Mouse (Mus musculus) cortical plate, adult 2 months (tissue): Measurements from ENCODE around the gene Trim41. TPM values are rescaled to one million over a fixed set of nuclear protein-coding genes. Genes with fewer than 3 reads are reported as not detected.
"Not testable (repeated sequence)": the region's sequence is repeated elsewhere in the genome, so short reads cannot be mapped to it uniquely, and the experiment has no call there.

Source experiments
- H3K27ac ChIP-seq: fragments of 200-500 bp; 2 replicates; pipeline ENCODE4 v1.5.1; 2012; ENCODE audit warnings: low read length, control low read depth, inconsistent platforms; ENCODE audit not compliant: insufficient read depth
- H3K4me1 ChIP-seq: fragments of 200-500 bp; 2 replicates; pipeline ENCODE4 v1.6.1; 2011; ENCODE audit warnings: low read length; ENCODE audit not compliant: control insufficient read depth, insufficient read depth
- H3K4me3 ChIP-seq: fragments of 200-500 bp; 2 replicates; pipeline ENCODE4 v1.5.1; 2011; ENCODE audit warnings: mild to moderate bottlenecking, low read length, control low read depth; ENCODE audit not compliant: insufficient read depth
- CTCF ChIP-seq: fragments of 200-500 bp; IDR thresholded peaks from 2 replicates; pipeline ENCODE4 v1.5.1; 2011; ENCODE audit warnings: mild to moderate bottlenecking, control low read depth, low read length; ENCODE audit not compliant: insufficient read depth; ENCODE audit errors: extremely low read depth
- POLR2A ChIP-seq: fragments of 200-500 bp; IDR thresholded peaks from 2 replicates; pipeline ENCODE4 v1.6.1; 2011; ENCODE audit warnings: mild to moderate bottlenecking, low read length, control low read depth; ENCODE audit not compliant: insufficient read depth; ENCODE audit errors: extremely low read depth
- polyA plus RNA-seq: library from polyadenylated mRNA; depleted of rRNA; stranded (reverse); fragments of >200 nt; gene quantifications from 2 replicates; pipeline ENCODE4 v1.2.3, GENCODE M21; 2012

The Trim41 gene
- polyA plus RNA-seq, 1 experiment, result 43.1 TPM

DNA sequence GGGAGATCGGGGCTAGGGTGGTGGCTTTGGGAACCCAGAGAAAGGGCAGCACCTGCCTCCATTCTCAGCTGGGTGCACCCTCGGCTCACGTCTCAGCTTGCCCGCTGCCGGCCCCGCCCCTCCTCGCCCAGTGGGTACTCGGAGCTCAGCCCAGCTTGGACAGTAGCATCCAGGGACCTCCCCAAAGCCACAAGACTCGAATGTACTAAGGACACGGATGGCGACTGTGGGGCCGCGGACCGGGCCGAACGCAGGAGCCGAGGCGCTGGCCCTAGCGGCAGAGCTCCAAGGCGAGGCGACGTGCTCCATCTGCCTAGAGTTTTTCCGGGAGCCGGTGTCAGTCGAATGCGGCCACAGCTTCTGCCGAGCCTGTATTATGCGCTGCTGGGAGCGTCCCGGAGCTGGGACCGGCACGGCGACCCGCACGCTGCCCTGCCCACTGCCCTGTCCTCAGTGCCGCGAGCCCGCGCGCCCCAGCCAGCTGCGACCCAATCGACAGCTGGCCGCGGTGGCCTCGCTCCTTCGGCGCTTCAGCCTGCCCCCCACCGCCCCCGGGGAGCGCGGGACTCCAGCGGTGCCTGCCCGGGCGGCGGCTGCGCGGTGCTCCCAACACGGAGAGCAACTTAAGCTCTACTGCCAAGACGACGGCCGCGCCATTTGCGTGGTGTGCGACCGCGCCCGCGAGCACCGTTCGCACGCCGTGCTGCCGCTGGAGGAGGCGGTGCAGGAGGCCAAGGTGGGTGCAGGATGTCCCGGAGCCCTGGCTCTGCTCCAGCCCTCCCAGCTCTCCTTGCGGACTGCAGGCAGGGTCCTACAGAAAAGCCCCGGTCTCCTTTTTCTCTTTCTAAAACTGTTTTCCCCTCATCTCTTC, 20.4 kb upstream of the Trim41 start:
- TF ChIP-seq POLR2A (0 out of 2 replicates have a peak, but pooled peaks have one; percentile 14), CTCF (no peak)
- H3K27ac ChIP-seq, result 0 out of 2 replicates have a peak overlapping the region, but pooled peaks have one; percentile 30
- H3K4me1 ChIP-seq, result no peaks in the 10 kb centered on the region; the same call in 1 of the 2 replicates
- H3K4me3 ChIP-seq, result peak overlapping the region; percentile 72

DNA sequence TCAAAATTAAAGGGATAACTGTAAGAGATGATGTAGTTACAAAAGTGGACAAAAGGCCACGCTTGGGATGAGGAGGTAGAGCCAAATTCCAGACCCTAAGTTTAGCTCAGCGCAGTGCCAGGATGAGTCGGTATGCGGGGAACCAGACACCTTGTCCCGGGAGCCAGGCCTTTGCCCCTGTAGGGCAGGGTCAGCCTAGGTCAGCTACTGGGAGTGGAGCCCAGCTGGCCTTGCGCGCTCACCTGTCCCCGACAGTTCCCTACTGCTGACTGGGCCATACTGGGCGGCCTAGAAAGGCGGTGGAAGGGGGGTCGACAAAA, 19.8 kb upstream of the Trim41 start:
- Histone ChIP-seq H3K4me3 (peak overlapping the region; percentile 72), H3K27ac (no peak overlapping the region), H3K4me1 (no peaks in the 10 kb centered on the region; the same call in 1 of the 2 replicates)
- no peak for TF ChIP-seq POLR2A
- no peak for TF ChIP-seq CTCF

GRCm38 (mm10) chr11:48835923-48836322, 18.8 kb upstream of the Trim41 start:
- H3K27ac ChIP-seq, result no peak overlapping the region
- no peak overlapping the region for H3K4me3 ChIP-seq
- no peak for TF ChIP-seq POLR2A
- TF ChIP-seq CTCF, result no peak
- no peaks in the 10 kb centered on the region; the same call in 1 of the 2 replicates for H3K4me1 ChIP-seq

DNA sequence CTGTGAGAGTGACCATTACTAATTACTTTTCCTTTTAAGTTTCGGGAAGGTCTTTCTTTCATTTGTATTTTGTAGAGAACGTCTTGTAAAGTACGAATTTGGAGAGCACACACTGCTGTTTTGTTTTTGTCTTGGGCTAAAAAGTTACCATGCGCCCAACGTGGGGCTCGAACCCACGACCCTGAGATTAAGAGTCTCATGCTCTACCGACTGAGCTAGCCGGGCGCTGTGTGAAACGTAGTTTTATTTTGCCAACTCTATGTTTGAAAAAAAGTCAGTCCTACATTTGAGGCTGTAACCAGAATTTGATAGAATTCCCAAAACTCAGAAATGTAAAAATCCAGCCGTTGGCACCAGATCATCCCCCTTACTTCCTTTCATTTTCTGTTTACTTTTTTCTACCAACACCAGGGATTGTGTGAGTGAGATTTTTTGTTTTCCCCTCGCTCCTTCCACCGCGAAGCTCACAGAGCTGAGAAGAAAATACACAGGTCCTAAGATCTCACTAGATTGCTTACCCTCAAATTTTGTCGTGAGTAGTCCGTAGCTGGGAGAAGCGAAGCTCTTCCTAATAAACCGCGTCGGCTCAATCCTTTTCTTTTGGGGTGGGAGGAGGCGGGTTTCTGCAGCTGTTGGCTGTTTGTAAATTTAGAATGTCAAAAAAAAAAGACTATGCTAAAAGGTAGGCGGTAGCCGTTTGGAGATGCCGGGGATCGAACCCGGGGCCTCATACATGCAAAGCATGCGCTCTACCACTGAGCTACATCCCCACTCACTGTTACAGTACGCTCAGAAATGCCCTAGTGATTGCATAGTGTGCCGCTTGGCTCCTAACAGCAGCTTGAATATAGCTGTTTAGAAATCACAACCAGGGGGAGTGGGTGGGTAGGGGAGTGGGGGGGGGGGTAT, 16.8 kb upstream of the Trim41 start:
- peak overlapping the region; percentile 54 for H3K4me3 ChIP-seq
- H3K27ac ChIP-seq, result peak overlapping the region; percentile 77; the same call in 1 of the 2 replicates
- H3K4me1 ChIP-seq, result no peaks in the 10 kb centered on the region; the same call in 1 of the 2 replicates
- no peak for TF ChIP-seq POLR2A
- no peak for TF ChIP-seq CTCF

- H3K27ac ChIP-seq, result no peak overlapping the region
- no peaks in the 10 kb centered on the region for H3K4me1 ChIP-seq
- TF ChIP-seq CTCF, result no peak
- no peak overlapping the region; the same call in 1 of the 2 replicates for H3K4me3 ChIP-seq
Observed at GRCm38 (mm10) chr11:48833078-48833730, 16.1 kb upstream of the Trim41 start.

- H3K4me1 ChIP-seq, result no peaks in the 10 kb centered on the region
- H3K27ac ChIP-seq, result no peak overlapping the region
- no peak overlapping the region for H3K4me3 ChIP-seq
- TF ChIP-seq CTCF (no peak), POLR2A (no peak)
Observed at GRCm38 (mm10) chr11:48831273-48831672, 14.1 kb upstream of the Trim41 start.

DNA sequence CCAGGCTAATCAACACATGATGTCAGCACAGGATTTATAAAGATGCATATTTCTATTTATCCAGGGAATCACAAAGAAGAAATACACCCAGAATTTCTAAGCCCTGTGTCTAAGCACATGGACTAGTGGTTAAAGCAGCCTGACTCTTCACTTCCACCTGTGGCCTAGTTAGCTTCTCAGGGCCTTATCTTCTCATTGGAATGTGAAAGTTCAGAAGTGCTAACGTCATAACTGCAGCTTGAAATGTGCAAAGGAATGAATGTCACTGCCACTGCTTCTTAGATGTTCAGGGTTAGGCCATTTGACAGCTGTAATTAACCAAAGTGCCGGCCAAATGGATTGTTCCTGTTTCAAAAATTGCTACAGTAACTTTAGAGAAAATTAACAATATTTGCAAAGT, 13.1 kb upstream of the Trim41 start:
- TF ChIP-seq POLR2A (no peak), CTCF (no peak)
- Histone ChIP-seq H3K27ac (no peak overlapping the region), H3K4me3 (no peak overlapping the region), H3K4me1 (no peaks in the 10 kb centered on the region)

GRCm38 (mm10) chr11:48827926-48828325, 10.8 kb upstream of the Trim41 start:
- H3K4me3 ChIP-seq, result no peak overlapping the region
- TF ChIP-seq CTCF, result no peak
- no peak for TF ChIP-seq POLR2A
- no peak overlapping the region for H3K27ac ChIP-seq
- H3K4me1 ChIP-seq, result no peaks in the 10 kb centered on the region

GRCm38 (mm10) chr11:48826752-48827096, 9.6 kb upstream of the Trim41 start:
- Histone ChIP-seq H3K4me1 (no peaks in the 10 kb centered on the region), H3K27ac (peak overlapping the region; percentile 23; the same call in 1 of the 2 replicates), H3K4me3 (no peak overlapping the region)
- no peak for TF ChIP-seq CTCF
- no peak for TF ChIP-seq POLR2A

GRCm38 (mm10) chr11:48825979-48826751, 9.0 kb upstream of the Trim41 start, which contains the start of the genes Trim7 and Gm12184:
Trim7 (plus strand) TSS chr11:48826140.
Gm12184 (minus strand) TSS chr11:48826655.
- H3K4me3 ChIP-seq, H3K4me1 ChIP-seq: not testable (repeated sequence)
- H3K27ac ChIP-seq, result peak within 1 kb of the TSS; percentile 23; the same call in 1 of the 2 replicates
